Mouse (Mus musculus) left cerebral cortex, adult 2 months (tissue): ENCODE data around the gene Hunk. TPM values are rescaled to one million over a fixed set of nuclear protein-coding genes. Genes with fewer than 3 reads are reported as not detected.

ENCODE experiments used
- DNase-seq, 2 experiments: peaks; one replicate each; pipeline ENCODE4 v3.0.0; 2021 to 2022; ENCODE audit warnings: low spot score in 2 of 2, mixed read lengths in 1 of 2; ENCODE audit errors: extremely low spot score in 1 of 2
- H3K27ac ChIP-seq: fragments of 200-600 bp; 2 replicates; pipeline ENCODE4 v1.8.1; 2022
- H3K4me3 ChIP-seq: fragments of 200-600 bp; 2 replicates; pipeline ENCODE4 v1.8.1; 2022
- CTCF ChIP-seq: fragments of 200-600 bp; IDR thresholded peaks from 2 replicates; pipeline ENCODE4 v1.8.1; 2022; ENCODE audit warnings: antibody characterized with exemption, mild to moderate bottlenecking, moderate library complexity
- intact Hi-C: fragments of 180-260 bp; cut with DNase I; formaldehyde crosslinking; loops from one replicate; pipeline ENCODE4 v1.15.1; 2025
- total RNA-seq, 2 experiments: library from RNA; stranded (reverse); gene quantifications; 2 replicates each; pipeline ENCODE4 v1.2.3; 2021

The Hunk gene
- total RNA-seq, 2 experiments from 2014 or later = 14.1 to 27.2 TPM

- DNase-seq = peak in 1 of 2 experiments; percentile 19
- peak; percentile 13; the same call in 1 of the 2 replicates for TF ChIP-seq CTCF
- intact Hi-C loops = loop anchor here (5.0 kb wide), 2 partner anchors 66 to 274 kb away; partner anchors contain the start of genes Hunk and Mis18a
- Histone ChIP-seq H3K4me3 (no peak overlapping the region), H3K27ac (no peak overlapping the region)
Observed at GRCm38 (mm10) chr16:90453197-90453596, 67.4 kb downstream of the Hunk start.

GRCm38 (mm10) chr16:90456495-90457125, 70.8 kb downstream of the Hunk start:
- TF ChIP-seq CTCF = no peak
- Histone ChIP-seq H3K4me3 (no peak overlapping the region), H3K27ac (no peak overlapping the region)
- intact Hi-C loops = no loop called here
- DNase-seq = no peak

- no peak for TF ChIP-seq CTCF
- no peak for DNase-seq
- Histone ChIP-seq H3K4me3 (no peak overlapping the region), H3K27ac (no peak overlapping the region)
- intact Hi-C loops = no loop called here
Observed at GRCm38 (mm10) chr16:90458899-90459610, 73.2 kb downstream of the Hunk start.

- no peak overlapping the region for H3K27ac ChIP-seq
- DNase-seq = no peak
- TF ChIP-seq CTCF = no peak
- H3K4me3 ChIP-seq = no peak overlapping the region
- intact Hi-C loops = no loop called here
Observed at GRCm38 (mm10) chr16:90461304-90461905, 75.6 kb downstream of the Hunk start.

GRCm38 (mm10) chr16:90462728-90463275, 77.0 kb downstream of the Hunk start:
- Histone ChIP-seq H3K4me3 (no peak overlapping the region), H3K27ac (no peak overlapping the region)
- no peak for DNase-seq
- intact Hi-C loops = no loop called here
- TF ChIP-seq CTCF = no peak

- Histone ChIP-seq H3K27ac (no peak overlapping the region), H3K4me3 (no peak overlapping the region)
- no peak for DNase-seq
- no peak for TF ChIP-seq CTCF
- intact Hi-C loops = no loop called here
Observed at GRCm38 (mm10) chr16:90465154-90465553, 79.3 kb downstream of the Hunk start.

DNA sequence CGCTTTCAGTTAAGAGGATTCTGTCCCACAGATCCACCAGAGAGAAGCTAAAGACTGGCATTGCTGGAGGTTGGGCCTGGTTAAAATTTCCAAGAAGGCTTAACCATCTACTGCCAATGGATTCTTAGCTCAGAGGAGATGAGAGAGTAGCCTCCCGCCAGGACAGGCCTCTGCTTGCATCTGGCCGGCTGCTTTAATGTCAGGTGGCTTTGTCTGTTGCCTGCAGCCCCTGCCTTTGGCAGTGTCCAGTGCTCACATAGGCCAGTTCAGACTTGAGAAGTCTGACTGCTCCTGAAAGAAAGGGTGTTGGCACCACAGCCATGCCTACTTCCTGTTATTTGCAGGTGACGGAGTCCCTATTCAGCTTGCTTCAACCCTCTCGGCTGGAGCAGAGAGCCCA, 82.5 kb downstream of the Hunk start:
- intact Hi-C loops = no loop called here
- no peak for DNase-seq
- no peak for TF ChIP-seq CTCF
- H3K27ac ChIP-seq = no peak overlapping the region
- no peak overlapping the region for H3K4me3 ChIP-seq

DNA sequence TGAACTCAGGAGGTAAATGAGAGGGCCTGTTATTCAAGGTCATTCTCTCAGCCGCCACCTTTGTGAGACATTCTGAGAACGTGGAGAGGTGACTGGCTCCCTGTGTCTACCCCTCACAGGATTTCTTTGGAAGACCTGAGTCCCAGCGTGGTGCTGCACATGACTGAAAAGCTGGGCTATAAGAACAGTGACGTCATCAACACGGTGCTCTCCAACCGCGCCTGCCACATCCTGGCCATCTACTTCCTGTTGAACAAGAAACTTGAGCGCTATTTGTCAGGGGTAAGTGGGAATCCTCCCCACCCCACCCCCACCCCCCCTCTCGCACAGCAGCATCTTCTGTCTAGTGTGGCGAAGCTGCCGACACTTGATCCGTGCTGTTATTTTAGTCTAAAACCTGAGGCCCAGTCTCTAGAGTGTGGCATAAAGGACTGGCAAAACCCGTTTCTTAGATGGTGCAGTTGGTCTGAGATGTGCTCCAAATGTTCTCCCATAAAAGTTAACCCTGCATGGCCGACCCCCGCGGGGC, 90.0 kb downstream of the Hunk start:
- no peak overlapping the region for H3K4me3 ChIP-seq
- no peak overlapping the region for H3K27ac ChIP-seq
- no peak for TF ChIP-seq CTCF
- no peak for DNase-seq
- intact Hi-C loops = no loop called here

- no peak overlapping the region for H3K27ac ChIP-seq
- no peak for DNase-seq
- no peak overlapping the region for H3K4me3 ChIP-seq
- no peak for TF ChIP-seq CTCF
- intact Hi-C loops = no loop called here
Observed at GRCm38 (mm10) chr16:90481612-90482011, 95.8 kb downstream of the Hunk start.

- intact Hi-C loops = no loop called here
- DNase-seq = no peak
- no peak for TF ChIP-seq CTCF
- Histone ChIP-seq H3K27ac (no peak overlapping the region), H3K4me3 (no peak overlapping the region)
Observed at GRCm38 (mm10) chr16:90483341-90483740, 97.5 kb downstream of the Hunk start.

DNA sequence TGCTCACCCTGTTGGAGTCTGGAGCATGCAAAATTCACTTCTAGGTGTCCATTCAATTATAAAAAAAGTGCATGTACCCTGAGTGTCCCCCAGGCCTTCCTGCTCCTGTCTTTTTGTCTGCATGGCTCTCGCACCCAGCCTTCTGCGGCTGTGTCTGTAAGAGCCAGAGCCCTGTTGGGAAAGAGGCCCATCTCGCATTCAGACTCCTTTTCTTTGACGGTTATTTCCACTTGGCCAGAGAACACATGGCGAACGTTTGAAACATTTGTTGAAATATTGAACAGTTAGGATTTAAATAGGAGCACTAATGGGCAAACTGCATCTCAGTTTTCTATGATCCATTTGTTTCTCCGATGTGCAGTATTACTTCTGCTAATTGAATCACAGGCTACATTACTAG, 99.3 kb downstream of the Hunk start:
- no peak for DNase-seq
- TF ChIP-seq CTCF = no peak
- H3K27ac ChIP-seq = no peak overlapping the region
- no peak overlapping the region for H3K4me3 ChIP-seq
- intact Hi-C loops = no loop called here

GRCm38 (mm10) chr16:90485599-90485998, 99.8 kb downstream of the Hunk start:
- no peak for TF ChIP-seq CTCF
- H3K27ac ChIP-seq = no peak overlapping the region

More at GRCm38 (mm10) chr16:90485599-90485998, 99.8 kb downstream of the Hunk start:
- intact Hi-C loops = no loop called here
- no peak overlapping the region for H3K4me3 ChIP-seq
- no peak for DNase-seq
